23 mouse cellular contexts compared by ENCODE assay signal in the genomic region with DNA sequence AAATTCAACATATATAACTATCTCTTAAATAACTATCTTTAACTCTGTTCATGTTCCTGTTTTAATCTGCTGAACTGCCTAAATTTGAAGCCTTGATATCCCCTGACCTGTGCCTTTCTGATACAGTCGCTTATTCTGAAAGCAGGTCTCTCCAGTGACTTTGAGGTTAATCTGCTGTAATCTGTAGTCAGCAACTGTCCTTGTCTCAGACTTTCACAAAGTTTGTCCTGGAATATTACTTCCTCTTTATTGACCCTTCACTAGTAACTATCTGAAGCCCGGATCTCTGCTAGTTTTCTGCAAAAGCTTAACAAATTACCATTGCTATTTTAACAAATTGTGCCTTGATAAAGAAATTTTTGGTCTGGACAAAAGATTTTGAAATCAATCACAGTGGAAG.
DNase-seq lines count a peak whose midpoint lies in the region; ATAC-seq and TF ChIP-seq lines count a peak whose summit lies in the region.
"Had no signal": no experiment of that assay in that cellular context is flagged by ENCODE, and none has a peak within 500 bp of the region (broad histone marks: within the 10 kb centered on the region; RNA-seq: fewer than 3 reads in every experiment).

No protein-coding gene starts in this region.

- H3K79me2 ChIP-seq in MEL (ENCODE audit: control insufficient read depth, insufficient read depth, low read length, poor library complexity) = no peaks in the 10 kb centered on the region

- H3K27me3 ChIP-seq in ES-Bruce4 (ENCODE audit: control insufficient read depth, insufficient read depth, low read length, poor library complexity, severe bottlenecking) (no peaks in the 10 kb centered on the region), G1E (ENCODE audit: insufficient read depth, low read length) (no peaks in the 10 kb centered on the region), MEL (ENCODE audit: control insufficient read depth in 1 of 2, insufficient read depth in 2 of 2, low read length in 2 of 2) (no peaks in the 10 kb centered on the region)
- H3K27me3 ChIP-seq: CH12.LX, Patski had no signal

- DNase-seq in G1E (ENCODE audit: low spot score) (no peak), MEL (ENCODE audit: low read depth, low spot score) (peak; percentile 33)
- no peak for DNase-seq in cerebellum, postnatal 14 days
- no peak for DNase-seq in cerebellum, adult 9-11 months
- DNase-seq in thymus, postnatal 10 days (ENCODE audit: low spot score in 2 of 2) = no peak
- DNase-seq: adrenal gland, adult 2 months; adrenal gland, adult 8-10 months; adrenal gland, postnatal 10 days; adrenal gland, postnatal 14 days; adrenal gland, postnatal 25 days; adrenal gland, postnatal 36 days; B cell, adult 2 months; cerebellum, adult 11 months; cerebellum, adult 11-12 months; cerebellum, adult 18-20 months; cerebellum, adult 2 months; cerebellum, adult 8-10 months; cerebellum, adult 9-10 months had no signal

- H3K4me1 ChIP-seq in ES-Bruce4 (ENCODE audit: control insufficient read depth, insufficient read depth, low read length) (no peaks in the 10 kb centered on the region), G1E (ENCODE audit: insufficient read depth, low read depth, low read length) (peaks cover 12% of the 10 kb centered on the region), MEL (ENCODE audit: control insufficient read depth in 1 of 2, insufficient read depth in 2 of 2, low read length in 2 of 2) (peaks cover 2 to 9% of the 10 kb centered on the region in 2 experiments; a peak in 3 of 4 replicates)

- no peaks in the 10 kb centered on the region for H3K9me3 ChIP-seq in ES-Bruce4 (replicated peaks; ENCODE audit: control insufficient read depth, insufficient read depth, low read length, poor library complexity, severe bottlenecking)
- H3K9me3 ChIP-seq in G1E (replicated peaks) = no peaks in the 10 kb centered on the region
- H3K9me3 ChIP-seq in MEL (replicated peaks; ENCODE audit: insufficient read depth, low read length) = no peaks in the 10 kb centered on the region

- TF ChIP-seq POLR2A in ES-Bruce4 (IDR thresholded peaks at IDR 0.05; ENCODE audit: insufficient read depth, low read length) = no peak
- no peak for TF ChIP-seq POLR2A in MEL (IDR thresholded peaks at IDR 0.05; ENCODE audit: control insufficient read depth in 1 of 2, insufficient read depth in 1 of 2, low read depth in 1 of 2, low read length in 2 of 2, poor library complexity in 1 of 2)

- H3K9ac ChIP-seq in ES-Bruce4 (ENCODE audit: low read depth, poor library complexity, severe bottlenecking) = peak overlapping the region; percentile 64; the same call in 1 of the 2 replicates
- no peak overlapping the region for H3K9ac ChIP-seq in MEL (ENCODE audit: control insufficient read depth, low read depth, low read length, poor library complexity, severe bottlenecking)

- TF ChIP-seq RAD21 in MEL (IDR thresholded peaks at IDR 0.05; ENCODE audit: low read depth, low read length) = no peak

- peak; percentile 76 for ATAC-seq in G1E (ENCODE audit: extremely low read depth, insufficient number of reproducible peaks, low FRiP score, poor library complexity, severe bottlenecking)
- ATAC-seq: activated CD4-positive, CD25-positive, alpha-beta regulatory T cell, adult 4 months; CD4-positive, CD25-positive, alpha-beta regulatory T cell, adult 4 months; Patski had no signal

- H3K36me3 ChIP-seq in ES-Bruce4 (ENCODE audit: control insufficient read depth, insufficient read depth, low read length, poor library complexity, severe bottlenecking) (no peaks in the 10 kb centered on the region), G1E (replicated peaks) (peaks cover 23% of the 10 kb centered on the region), MEL (ENCODE audit: control insufficient read depth in 1 of 2, insufficient read depth in 2 of 2, low read length in 2 of 2) (peaks cover 0 to 8% of the 10 kb centered on the region in 2 experiments; a peak in 2 of 4 replicates)

- TF ChIP-seq EP300 in ES-Bruce4 (IDR thresholded peaks at IDR 0.05; ENCODE audit: insufficient read depth, low read depth, low read length) (no peak), MEL (IDR thresholded peaks at IDR 0.05; ENCODE audit: low read depth in 1 of 2, low read length in 2 of 2) (peak; percentile 54 to 59)

- H3K27ac ChIP-seq in ES-Bruce4 (ENCODE audit: insufficient read depth, low read length) (no peak overlapping the region), MEL (ENCODE audit: control insufficient read depth, low read depth, low read length) (no peak overlapping the region)

- no peak overlapping the region for H3K4me3 ChIP-seq in ES-Bruce4 (ENCODE audit: low read depth, low read length)
- H3K4me3 ChIP-seq in G1E (ENCODE audit: low read depth, low read length) = no peak overlapping the region
- H3K4me3 ChIP-seq in MEL (ENCODE audit: control insufficient read depth in 1 of 2, insufficient read depth in 1 of 2, low read depth in 2 of 2, low read length in 2 of 2) = no peak overlapping the region

- TF ChIP-seq CTCF in ES-Bruce4 (IDR thresholded peaks at IDR 0.05; ENCODE audit: low read depth, low read length) (no peak), G1E (IDR thresholded peaks at IDR 0.05; ENCODE audit: low read depth, low read length) (no peak), MEL (IDR thresholded peaks at IDR 0.05 in 2 of 3, conservative IDR thresholded peaks at IDR 0.05 in 1 of 3; ENCODE audit: control insufficient read depth in 1 of 3, insufficient read depth in 1 of 3, low read depth in 2 of 3, low read length in 3 of 3, poor library complexity in 1 of 3, severe bottlenecking in 1 of 3) (no peak)

TF ChIP-seq in MEL, 35 proteins besides CTCF, POLR2A, EP300 and RAD21:
- TF ChIP-seq TAL1 (IDR thresholded peaks at IDR 0.05; ENCODE audit: low read length) (0 out of 2 replicates have a peak, but pooled peaks have one; percentile 11), TCF12 (IDR thresholded peaks at IDR 0.05; ENCODE audit: low read depth, low read length) (peak; percentile 41; the same call in 1 of the 2 replicates), RCOR1 (IDR thresholded peaks at IDR 0.05; ENCODE audit: low read depth, low read length) (peak; percentile 54; the same call in 1 of the 2 replicates), GATA1 (IDR thresholded peaks at IDR 0.05; ENCODE audit: low read depth, low read length) (peak; percentile 77), ZMIZ1 (IDR thresholded peaks at IDR 0.05; ENCODE audit: low read depth, low read length) (no peak), ZC3H11A (IDR thresholded peaks at IDR 0.05; ENCODE audit: low read depth, low read length) (no peak)
